18 mouse cellular contexts compared by ENCODE assay signal in genomic region chr2:134845239-134845738, GRCm38 (mm10). TPM values are rescaled to one million over a fixed set of nuclear protein-coding genes. Genes with fewer than 3 reads are reported as not detected.
DNase-seq lines count a peak whose midpoint lies in the region; ATAC-seq and TF ChIP-seq lines count a peak whose summit lies in the region.
"Had no signal": no experiment of that assay in that cellular context is flagged by ENCODE, and none has a peak within 500 bp of the region (broad histone marks: within the 10 kb centered on the region; RNA-seq: fewer than 3 reads in every experiment).

No protein-coding gene starts in this region.

- 29% methylated on average over 3 of the region's 3 CpGs for WGBS in intestine, postnatal 0 days

- ATAC-seq in intestine, postnatal 0 days: peak; percentile 48
- ATAC-seq in megakaryocyte progenitor cell, adult 5-6 weeks (replicated peaks; ENCODE audit: poor library complexity): peak; percentile 50; the same call in 1 of the 2 replicates
- ATAC-seq in granulocyte monocyte progenitor cell, adult 5-6 weeks (replicated peaks; ENCODE audit: poor library complexity, severe bottlenecking): no peak
- ATAC-seq: forebrain, embryonic 16.5 days; Patski had no signal

- H3K4me3 ChIP-seq in intestine, postnatal 0 days (ENCODE audit: low read depth, low read length): no peak overlapping the region
- H3K4me3 ChIP-seq: erythroblast, embryonic 14.5 days had no signal

- intact Hi-C loops in left cerebral cortex, postnatal 25 days (cut with DNase I): no loop called here

- peak; percentile 18 for DNase-seq in fat pad, adult 2 months (ENCODE audit: extremely low read depth, low read depth, low spot score)
- peak; percentile 56 for DNase-seq in kidney, postnatal 14 days
- no peak for DNase-seq in thymus, adult 18-20 months
- no peak for DNase-seq in right cerebral cortex, postnatal 10 days (ENCODE audit: low spot score in 2 of 2)
- DNase-seq in left cerebral cortex, postnatal 25 days (ENCODE audit: low spot score in 2 of 2): no peak
- DNase-seq: adrenal gland, postnatal 36 days; cerebellum, adult 2 months; heart, adult 18-20 months; lung, adult 18-20 months; lung, postnatal 36 days had no signal

- H3K9me3 ChIP-seq in intestine, postnatal 0 days (ENCODE audit: control insufficient read depth): no peaks in the 10 kb centered on the region

- no peaks in the 10 kb centered on the region for H3K36me3 ChIP-seq in intestine, postnatal 0 days (ENCODE audit: control insufficient read depth, insufficient read depth)

- no peaks in the 10 kb centered on the region for H3K27me3 ChIP-seq in intestine, postnatal 0 days (replicated peaks; ENCODE audit: control insufficient read depth, insufficient read depth, low read length)
- H3K27me3 ChIP-seq: Patski had no signal

- peak overlapping the region; percentile 41; the same call in 1 of the 2 replicates for H3K4me2 ChIP-seq in intestine, postnatal 0 days (replicated peaks; ENCODE audit: low read depth)
- H3K4me2 ChIP-seq: hindbrain, embryonic 14.5 days; midbrain, embryonic 11.5 days had no signal

- H3K27ac ChIP-seq in intestine, postnatal 0 days (ENCODE audit: low read depth, low read length): no peak overlapping the region
- H3K27ac ChIP-seq: hindbrain, embryonic 14.5 days had no signal

- TF ChIP-seq CTCF in intestine, postnatal 0 days (IDR thresholded peaks at IDR 0.05; ENCODE audit: low read depth): no peak

- no peak overlapping the region for H3K9ac ChIP-seq in intestine, postnatal 0 days (ENCODE audit: low read depth, low read length)
- H3K9ac ChIP-seq: hindbrain, embryonic 14.5 days had no signal

- peaks cover 9% of the 10 kb centered on the region; the same call in 1 of the 2 replicates for H3K4me1 ChIP-seq in intestine, postnatal 0 days (replicated peaks; ENCODE audit: control insufficient read depth, insufficient read depth, low read length)

RNA-seq across cellular contexts. Expression of gene Plcb1, which starts 59.4 kb away (rescaled TPM):
- 7.7 and 8.2 TPM in 2 replicates for polyA plus RNA-seq in intestine, postnatal 0 days (2015; fragmentation: Nextera tagmentation; extraction: Ambion mirVana)
- total RNA-seq in megakaryocyte progenitor cell, adult 5-6 weeks (2015): 4.9 and 6.5 TPM in 2 replicates
- total RNA-seq in megakaryocyte progenitor cell, adult 5-6 weeks (2017): 3.3 and 5.2 TPM in 2 replicates
- 7.9 and 9.6 TPM in 2 replicates for total RNA-seq in granulocyte monocyte progenitor cell, adult 5-6 weeks (2014; fragmentation: Nextera tagmentation)
- total RNA-seq in granulocyte monocyte progenitor cell, adult 5-6 weeks (2017): 5.5 and 8.2 TPM in 2 replicates
- 100 to 1,000 TPM; 180 to 200 TPM for total RNA-seq in left cerebral cortex, postnatal 25 days (2021)
- polyA plus RNA-seq: erythroblast, embryonic 14.5 days had no signal

Comparison
In these comparisons a context has a peak if more than half of its experiments do, and no peak if none do; other contexts are left out.
1. DNase-seq: peak in fat pad, adult 2 months (single experiment) and kidney, postnatal 14 days (single experiment); none in thymus, adult 18-20 months (0 of 2), right cerebral cortex, postnatal 10 days (0 of 2) and left cerebral cortex, postnatal 25 days (0 of 2).
2. RNA of gene Plcb1, which starts 59.4 kb away (total RNA-seq): 180 to 200 TPM in left cerebral cortex, postnatal 25 days; 5.5 to 9.6 TPM in granulocyte monocyte progenitor cell, adult 5-6 weeks and 3.3 to 6.5 TPM in megakaryocyte progenitor cell, adult 5-6 weeks; every median in the first group is over 10 times any median in the second.